Mouse (Mus musculus): Measurements from ENCODE around the gene Retsat. TPM values are rescaled to one million over a fixed set of nuclear protein-coding genes. Genes with fewer than 3 reads are reported as not detected.

Gene Retsat
- polyA plus RNA-seq, 1 experiment from 2014 or later: 7.7 TPM

- WGBS: 81% methylated on average over 11 of the region's 11 CpGs
These were observed 16.5 kb upstream of the Retsat start for GRCm38 (mm10) chr6:72581625-72582382.

GRCm38 (mm10) chr6:72583211-72583839 is 14.9 kb upstream of the Retsat start:
- Histone ChIP-seq H3K36me3 (ENCODE audit: control insufficient read depth, insufficient read depth, low read length) (no peaks in the 10 kb centered on the region), H3K27ac (ENCODE audit: low read depth, low read length) (no peak overlapping the region), H3K4me1 (ENCODE audit: control insufficient read depth, insufficient read depth, low read length) (no peaks in the 10 kb centered on the region), H3K9me3 (ENCODE audit: control insufficient read depth, low read length) (no peaks in the 10 kb centered on the region), H3K4me3 (ENCODE audit: low read depth, low read length) (no peak overlapping the region), H3K4me2 (ENCODE audit: low read depth) (no peak overlapping the region), H3K9ac (ENCODE audit: low read length) (no peak overlapping the region), H3K27me3 (ENCODE audit: control insufficient read depth, insufficient read depth, low read length) (no peaks in the 10 kb centered on the region)
- DNase-seq (ENCODE audit: low spot score) (no peak), ATAC-seq (ENCODE audit: insufficient read depth, low FRiP score, low TSS enrichment) (no peak)
- WGBS: 89% methylated on average over 4 of the region's 4 CpGs

More at GRCm38 (mm10) chr6:72581625-72582382, 16.5 kb upstream of the Retsat start:
- Histone ChIP-seq H3K27ac (ENCODE audit: low read depth, low read length) (no peak overlapping the region), H3K27me3 (ENCODE audit: control insufficient read depth, insufficient read depth, low read length) (no peaks in the 10 kb centered on the region), H3K4me3 (ENCODE audit: low read depth, low read length) (no peak overlapping the region), H3K9ac (ENCODE audit: low read length) (no peak overlapping the region), H3K4me1 (ENCODE audit: control insufficient read depth, insufficient read depth, low read length) (no peaks in the 10 kb centered on the region), H3K4me2 (ENCODE audit: low read depth) (no peak overlapping the region), H3K36me3 (ENCODE audit: control insufficient read depth, insufficient read depth, low read length) (no peaks in the 10 kb centered on the region), H3K9me3 (ENCODE audit: control insufficient read depth, low read length) (no peaks in the 10 kb centered on the region)
- DNase-seq (ENCODE audit: low spot score) (no peak), ATAC-seq (ENCODE audit: insufficient read depth, low FRiP score, low TSS enrichment) (no peak)

- DNase-seq (ENCODE audit: low spot score): no peak
- Histone ChIP-seq H3K9me3 (ENCODE audit: control insufficient read depth, low read length) (no peaks in the 10 kb centered on the region), H3K27ac (ENCODE audit: low read depth, low read length) (no peak overlapping the region), H3K27me3 (ENCODE audit: control insufficient read depth, insufficient read depth, low read length) (no peaks in the 10 kb centered on the region), H3K9ac (ENCODE audit: low read length) (no peak overlapping the region), H3K4me1 (ENCODE audit: control insufficient read depth, insufficient read depth, low read length) (no peaks in the 10 kb centered on the region), H3K36me3 (ENCODE audit: control insufficient read depth, insufficient read depth, low read length) (no peaks in the 10 kb centered on the region), H3K4me2 (ENCODE audit: low read depth) (no peak overlapping the region), H3K4me3 (ENCODE audit: low read depth, low read length) (no peak overlapping the region)
- no peak for ATAC-seq (ENCODE audit: insufficient read depth, low FRiP score, low TSS enrichment)
- 84% methylated on average over 11 of the region's 11 CpGs for WGBS
These were observed 14.1 kb upstream of the Retsat start for GRCm38 (mm10) chr6:72584154-72584553.

- Histone ChIP-seq H3K9me3 (ENCODE audit: control insufficient read depth, low read length) (no peaks in the 10 kb centered on the region), H3K4me2 (ENCODE audit: low read depth) (no peak overlapping the region), H3K36me3 (ENCODE audit: control insufficient read depth, insufficient read depth, low read length) (no peaks in the 10 kb centered on the region), H3K9ac (ENCODE audit: low read length) (no peak overlapping the region), H3K27me3 (ENCODE audit: control insufficient read depth, insufficient read depth, low read length) (no peaks in the 10 kb centered on the region), H3K27ac (ENCODE audit: low read depth, low read length) (no peak overlapping the region), H3K4me3 (ENCODE audit: low read depth, low read length) (no peak overlapping the region), H3K4me1 (ENCODE audit: control insufficient read depth, insufficient read depth, low read length) (no peaks in the 10 kb centered on the region)
- ATAC-seq (ENCODE audit: insufficient read depth, low FRiP score, low TSS enrichment) (no peak), DNase-seq (ENCODE audit: low spot score) (no peak)
- WGBS: 68% methylated on average over 3 of the region's 3 CpGs
These were observed 11.6 kb upstream of the Retsat start for GRCm38 (mm10) chr6:72586701-72587100.

- Histone ChIP-seq H3K9me3 (ENCODE audit: control insufficient read depth, low read length) (no peaks in the 10 kb centered on the region), H3K4me1 (ENCODE audit: control insufficient read depth, insufficient read depth, low read length) (no peaks in the 10 kb centered on the region), H3K4me2 (ENCODE audit: low read depth) (no peak overlapping the region), H3K27ac (ENCODE audit: low read depth, low read length) (no peak overlapping the region), H3K27me3 (ENCODE audit: control insufficient read depth, insufficient read depth, low read length) (no peaks in the 10 kb centered on the region), H3K4me3 (ENCODE audit: low read depth, low read length) (no peak overlapping the region), H3K36me3 (ENCODE audit: control insufficient read depth, insufficient read depth, low read length) (no peaks in the 10 kb centered on the region), H3K9ac (ENCODE audit: low read length) (no peak overlapping the region)
- DNase-seq (ENCODE audit: low spot score) (no peak), ATAC-seq (ENCODE audit: insufficient read depth, low FRiP score, low TSS enrichment) (no peak)
These were observed 10.0 kb upstream of the Retsat start for GRCm38 (mm10) chr6:72588307-72588706.

- H3K9me3 ChIP-seq (ENCODE audit: control insufficient read depth, low read length): no peaks in the 10 kb centered on the region
- H3K36me3 ChIP-seq (ENCODE audit: control insufficient read depth, insufficient read depth, low read length): no peaks in the 10 kb centered on the region
- no peak overlapping the region for H3K4me2 ChIP-seq (ENCODE audit: low read depth)
- H3K27me3 ChIP-seq (ENCODE audit: control insufficient read depth, insufficient read depth, low read length): no peaks in the 10 kb centered on the region
- no peaks in the 10 kb centered on the region for H3K4me1 ChIP-seq (ENCODE audit: control insufficient read depth, insufficient read depth, low read length)
- ATAC-seq (ENCODE audit: insufficient read depth, low FRiP score, low TSS enrichment) (no peak), DNase-seq (ENCODE audit: low spot score) (no peak)
- H3K4me3 ChIP-seq (ENCODE audit: low read depth, low read length): no peak overlapping the region
- H3K27ac ChIP-seq (ENCODE audit: low read depth, low read length): no peak overlapping the region
- no peak overlapping the region for H3K9ac ChIP-seq (ENCODE audit: low read length)
These were observed 8.2 kb upstream of the Retsat start for GRCm38 (mm10) chr6:72590111-72590510.

- Histone ChIP-seq H3K4me3 (ENCODE audit: low read depth, low read length) (no peak overlapping the region), H3K4me2 (ENCODE audit: low read depth) (no peak overlapping the region), H3K27me3 (ENCODE audit: control insufficient read depth, insufficient read depth, low read length) (no peaks in the 10 kb centered on the region), H3K9me3 (ENCODE audit: control insufficient read depth, low read length) (no peaks in the 10 kb centered on the region), H3K9ac (ENCODE audit: low read length) (no peak overlapping the region), H3K4me1 (ENCODE audit: control insufficient read depth, insufficient read depth, low read length) (no peaks in the 10 kb centered on the region), H3K27ac (ENCODE audit: low read depth, low read length) (no peak overlapping the region), H3K36me3 (ENCODE audit: control insufficient read depth, insufficient read depth, low read length) (no peaks in the 10 kb centered on the region)
- WGBS: 78% methylated on average over 6 of the region's 6 CpGs
- ATAC-seq (ENCODE audit: insufficient read depth, low FRiP score, low TSS enrichment) (no peak), DNase-seq (ENCODE audit: low spot score) (no peak)
These were observed 5.1 kb upstream of the Retsat start for GRCm38 (mm10) chr6:72593011-72593803.

- 68% methylated on average over 5 of the region's 5 CpGs for WGBS
- H3K27me3 ChIP-seq (ENCODE audit: control insufficient read depth, insufficient read depth, low read length): no peaks in the 10 kb centered on the region
These were observed 4.4 kb upstream of the Retsat start for GRCm38 (mm10) chr6:72593914-72594313.

More at GRCm38 (mm10) chr6:72593914-72594313, 4.4 kb upstream of the Retsat start:
- Histone ChIP-seq H3K4me1 (ENCODE audit: control insufficient read depth, insufficient read depth, low read length) (peaks cover 3% of the 10 kb centered on the region; the same call in 1 of the 2 replicates), H3K9ac (ENCODE audit: low read length) (no peak overlapping the region), H3K36me3 (ENCODE audit: control insufficient read depth, insufficient read depth, low read length) (no peaks in the 10 kb centered on the region), H3K4me3 (ENCODE audit: low read depth, low read length) (no peak overlapping the region), H3K9me3 (ENCODE audit: control insufficient read depth, low read length) (no peaks in the 10 kb centered on the region), H3K27ac (ENCODE audit: low read depth, low read length) (no peak overlapping the region), H3K4me2 (ENCODE audit: low read depth) (no peak overlapping the region)
- no peak for DNase-seq (ENCODE audit: low spot score)
- no peak for ATAC-seq (ENCODE audit: insufficient read depth, low FRiP score, low TSS enrichment)
